Mouse (Mus musculus) stomach, embryonic 16.5 days (tissue): ENCODE data around the gene Wnt1. TPM values are rescaled to one million over a fixed set of nuclear protein-coding genes. Genes with fewer than 3 reads are reported as not detected.

Experiments used
- ATAC-seq: fragments of 200-750 bp; cut with Nextera tagmentation; 2 replicates; pipeline ENCODE4 v1.8.0; 2017; ENCODE audit warnings: moderate number of reproducible peaks, moderate TSS enrichment; ENCODE audit not compliant: insufficient read depth, low FRiP score
- H3K27ac ChIP-seq: fragments of 300-500 bp; sonication (generic); 2 replicates; pipeline ENCODE4 v1.5.1; 2014; ENCODE audit warnings: low read length
- H3K27me3 ChIP-seq: fragments of 300-500 bp; sonication (generic); 2 replicates; pipeline ENCODE4 v1.6.1; 2014; ENCODE audit warnings: low read length, control low read depth, mixed read lengths; ENCODE audit not compliant: control insufficient read depth, insufficient read depth
- H3K36me3 ChIP-seq: fragments of 300-500 bp; sonication (generic); 2 replicates; pipeline ENCODE4 v1.6.1; 2014; ENCODE audit warnings: low read length; ENCODE audit not compliant: control insufficient read depth, insufficient read depth
- H3K4me1 ChIP-seq: fragments of 300-500 bp; sonication (generic); 2 replicates; pipeline ENCODE4 v1.6.1; 2014; ENCODE audit warnings: low read length, control low read depth, mixed read lengths; ENCODE audit not compliant: control insufficient read depth, insufficient read depth
- H3K4me2 ChIP-seq: fragments of 300-500 bp; sonication (generic); 2 replicates; pipeline ENCODE4 v1.6.1; 2014; ENCODE audit warnings: low read depth, low read length, mixed read lengths
- H3K4me3 ChIP-seq: fragments of 300-500 bp; sonication (generic); replicated peaks from 2 replicates; pipeline ENCODE4 v1.5.1; 2014; ENCODE audit warnings: mild to moderate bottlenecking, low read length
- H3K9ac ChIP-seq: fragments of 300-500 bp; sonication (generic); 2 replicates; pipeline ENCODE4 v1.6.1; 2014; ENCODE audit warnings: low read length
- H3K9me3 ChIP-seq: fragments of 300-500 bp; sonication (generic); replicated peaks from 2 replicates; pipeline ENCODE4 v1.6.1; 2016; ENCODE audit warnings: low read length, control low read depth; ENCODE audit not compliant: control insufficient read depth
- WGBS: fragments of 180-500 bp; shearing (Covaris S2); extraction: QIAGEN DNeasy Blood & Tissue Kit; methylation state at CpG from one replicate; pipeline ENCODE4 v1.1.7; 2014; 5-methylcytosine and 5-hydroxymethylcytosine counted together
- polyA plus RNA-seq: library from polyadenylated mRNA; unstranded; fragments of >200 nt; fragmentation: Nextera tagmentation; extraction: Ambion mirVana; gene quantifications from 2 replicates; pipeline ENCODE4 v1.2.1, GENCODE M21; 2015

The Wnt1 gene
- polyA plus RNA-seq, 1 experiment from 2014 or later = not detected

GRCm38 (mm10) chr15:98835291-98835690 lies 45.6 kb downstream of the Wnt1 start:
- peaks cover 5% of the 10 kb centered on the region; the same call in 1 of the 2 replicates for H3K4me1 ChIP-seq
- peaks cover 50% of the 10 kb centered on the region for H3K36me3 ChIP-seq
- no peaks in the 10 kb centered on the region for H3K9me3 ChIP-seq
- 93% methylated on average over 14 of the region's 14 CpGs for WGBS
- no peaks in the 10 kb centered on the region for H3K27me3 ChIP-seq
- no peak for ATAC-seq
- no peak overlapping the region for H3K9ac ChIP-seq
- no peak overlapping the region for H3K27ac ChIP-seq
- H3K4me3 ChIP-seq = no peak overlapping the region
- H3K4me2 ChIP-seq = no peak overlapping the region

GRCm38 (mm10) chr15:98837006-98837742 lies 47.5 kb downstream of the Wnt1 start:
- Histone ChIP-seq H3K4me1 (no peaks in the 10 kb centered on the region), H3K36me3 (peaks cover 58% of the 10 kb centered on the region), H3K27me3 (no peaks in the 10 kb centered on the region), H3K9ac (no peak overlapping the region), H3K9me3 (no peaks in the 10 kb centered on the region), H3K27ac (no peak overlapping the region), H3K4me2 (no peak overlapping the region), H3K4me3 (no peak overlapping the region)
- 91% methylated on average over 21 of the region's 21 CpGs for WGBS
- ATAC-seq = no peak

- no peak for ATAC-seq
- Histone ChIP-seq H3K4me2 (no peak overlapping the region), H3K9me3 (no peaks in the 10 kb centered on the region), H3K27me3 (no peaks in the 10 kb centered on the region), H3K4me3 (no peak overlapping the region), H3K36me3 (peaks cover 58% of the 10 kb centered on the region), H3K9ac (no peak overlapping the region), H3K27ac (no peak overlapping the region), H3K4me1 (no peaks in the 10 kb centered on the region)
- WGBS = 71% methylated on average over 4 of the region's 4 CpGs
Observed at GRCm38 (mm10) chr15:98837743-98838103, 48.1 kb downstream of the Wnt1 start.

- H3K9me3 ChIP-seq = no peaks in the 10 kb centered on the region
- no peak overlapping the region for H3K9ac ChIP-seq
- H3K27me3 ChIP-seq = no peaks in the 10 kb centered on the region
- no peaks in the 10 kb centered on the region for H3K4me1 ChIP-seq
- H3K4me3 ChIP-seq = no peak overlapping the region
- no peak for ATAC-seq
- no peak overlapping the region for H3K4me2 ChIP-seq
- no peak overlapping the region for H3K27ac ChIP-seq
- peaks cover 68% of the 10 kb centered on the region for H3K36me3 ChIP-seq
- WGBS = 94% methylated on average over 14 of the region's 14 CpGs
Observed at GRCm38 (mm10) chr15:98839161-98839560, 49.5 kb downstream of the Wnt1 start.

GRCm38 (mm10) chr15:98839671-98840585 lies 50.3 kb downstream of the Wnt1 start:
- 91% methylated on average over 30 of the region's 30 CpGs for WGBS
- Histone ChIP-seq H3K36me3 (peaks cover 68% of the 10 kb centered on the region), H3K4me1 (no peaks in the 10 kb centered on the region), H3K27me3 (no peaks in the 10 kb centered on the region), H3K9me3 (no peaks in the 10 kb centered on the region), H3K4me2 (no peak overlapping the region), H3K9ac (no peak overlapping the region), H3K27ac (no peak overlapping the region), H3K4me3 (no peak overlapping the region)
- ATAC-seq = no peak

Other genes with a start within 250 kb of the Wnt1 start
- gene Ccnt1, start 218.9 kb upstream of the Wnt1 start, polyA plus RNA-seq = 44.9 and 52.4 TPM in 2 replicates
- gene 4930415O20Rik, start 218.9 kb upstream of the Wnt1 start, polyA plus RNA-seq = 0.44 and 0.45 TPM in 2 replicates
- 15.2 and 17.8 TPM in 2 replicates for gene Adcy6, start 179.8 kb upstream of the Wnt1 start, polyA plus RNA-seq
- gene Cacnb3, start 159.0 kb upstream of the Wnt1 start, polyA plus RNA-seq = 27.3 and 28.2 TPM in 2 replicates
- 17.0 and 18.6 TPM in 2 replicates for gene Ddx23, start 127.0 kb upstream of the Wnt1 start, polyA plus RNA-seq
- 0.91 and 0.99 TPM in 2 replicates for gene Rnd1, start 112.4 kb upstream of the Wnt1 start, polyA plus RNA-seq
- gene Ccdc65, start 81.7 kb upstream of the Wnt1 start, polyA plus RNA-seq = 1.5 and 1.7 TPM in 2 replicates
- 130 TPM in 2 replicates for gene Fkbp11, start 61.7 kb upstream of the Wnt1 start, polyA plus RNA-seq
- gene Arf3, start 26.6 kb upstream of the Wnt1 start, polyA plus RNA-seq = 38.0 and 38.9 TPM in 2 replicates
- 0.14 TPM in 1 of 2 replicates, not detected in the other for gene Wnt10b, start 11.7 kb upstream of the Wnt1 start, polyA plus RNA-seq
- gene Ddn, start 19.6 kb downstream of the Wnt1 start, polyA plus RNA-seq = not detected in 2 replicates
- 85.4 and 86.4 TPM in 2 replicates for gene Prkag1, start 41.7 kb downstream of the Wnt1 start, polyA plus RNA-seq
- 10.1 and 11.4 TPM in 2 replicates for gene Kmt2d, start 81.3 kb downstream of the Wnt1 start, polyA plus RNA-seq
- gene Rhebl1, start 104.7 kb downstream of the Wnt1 start, polyA plus RNA-seq = 8.2 and 9.8 TPM in 2 replicates
- gene Dhh, start 108.7 kb downstream of the Wnt1 start, polyA plus RNA-seq = 0.84 and 1.1 TPM in 2 replicates
- gene Lmbr1l, start 128.4 kb downstream of the Wnt1 start, polyA plus RNA-seq = 14.8 and 18.3 TPM in 2 replicates
- 1,202 and 1,296 TPM in 2 replicates for gene Tuba1b, start 144.7 kb downstream of the Wnt1 start, polyA plus RNA-seq
- not detected in 2 replicates for gene Gm49450, start 163.7 kb downstream of the Wnt1 start, polyA plus RNA-seq
- 1,001 and 1,036 TPM in 2 replicates for gene Tuba1a, start 163.8 kb downstream of the Wnt1 start, polyA plus RNA-seq
- gene Tuba1c, start 240.0 kb downstream of the Wnt1 start, polyA plus RNA-seq = 196 and 209 TPM in 2 replicates